Mouse (Mus musculus): ENCODE data around the gene Gipc2. TPM values are rescaled to one million over a fixed set of nuclear protein-coding genes. Genes with fewer than 3 reads are reported as not detected.
"Not testable (repeated sequence)": the region's sequence is repeated elsewhere in the genome, so short reads cannot be mapped to it uniquely, and the experiment has no call there.

Gene Gipc2
- polyA plus RNA-seq, 1 experiment from 2014 or later, result 16.2 TPM

DNA sequence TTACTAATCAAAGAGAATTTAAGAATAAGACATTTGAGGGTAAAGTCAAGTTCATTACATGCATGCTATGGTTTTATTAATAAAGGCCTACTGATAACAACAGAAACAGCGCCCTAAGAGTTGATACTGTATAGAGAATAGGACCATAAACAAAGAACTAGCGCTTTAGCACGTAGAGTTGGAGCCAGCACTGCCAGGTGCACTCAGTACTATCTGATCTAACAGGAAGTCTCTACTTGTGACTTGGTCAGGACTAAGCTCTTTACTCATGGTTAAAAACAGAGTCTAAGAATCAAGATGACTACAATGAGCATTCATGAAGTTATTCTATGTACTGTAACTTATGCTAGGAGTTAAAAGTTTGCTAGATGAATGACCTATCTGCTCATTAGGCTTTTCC, 38.5 kb upstream of the Gipc2 start:
- ATAC-seq, result no peak
- H3K36me3 ChIP-seq (ENCODE audit: control insufficient read depth, insufficient read depth, low read length), result peaks cover 3% of the 10 kb centered on the region; the same call in 1 of the 2 replicates
- no peak overlapping the region for H3K4me2 ChIP-seq (ENCODE audit: low read length)
- H3K27ac ChIP-seq (ENCODE audit: low read length), result no peak overlapping the region
- 0 out of 2 replicates have a peak, but pooled peaks cover 2% of the 10 kb centered on the region for H3K4me1 ChIP-seq (ENCODE audit: control insufficient read depth, insufficient read depth, low read length)
- no peaks in the 10 kb centered on the region for H3K27me3 ChIP-seq (ENCODE audit: control insufficient read depth, insufficient read depth, low read depth, low read length)
- no peaks in the 10 kb centered on the region for H3K9me3 ChIP-seq (replicated peaks; ENCODE audit: control insufficient read depth, low read length, poor library complexity, severe bottlenecking)
- H3K4me3 ChIP-seq (ENCODE audit: low read depth, low read length), result no peak overlapping the region
- no peak overlapping the region for H3K9ac ChIP-seq (ENCODE audit: low read depth, low read length)
- 87% methylated on average over 3 of the region's 3 CpGs for WGBS

DNA sequence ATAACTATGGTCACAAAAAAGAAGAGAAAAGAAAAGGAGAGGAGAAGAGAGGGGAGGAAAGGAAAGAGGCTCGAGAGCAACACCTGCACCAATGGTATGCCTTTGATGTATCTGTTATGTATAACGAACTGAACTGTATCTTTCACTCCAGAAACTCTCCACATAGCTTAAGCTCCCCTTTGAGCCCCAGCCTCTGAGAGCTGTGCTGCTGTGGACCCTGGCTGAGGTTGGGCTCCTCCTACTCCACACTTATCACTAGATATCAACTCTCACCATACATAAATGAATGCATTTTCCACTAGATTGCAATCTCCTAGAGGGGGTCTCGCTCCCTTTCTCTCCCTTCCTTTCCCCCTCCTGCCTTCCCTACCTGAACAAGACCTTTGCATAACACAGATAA, 38.0 kb upstream of the Gipc2 start:
- H3K4me2 ChIP-seq (ENCODE audit: low read length), result no peak overlapping the region
- H3K9ac ChIP-seq (ENCODE audit: low read depth, low read length), result no peak overlapping the region
- H3K4me1 ChIP-seq (ENCODE audit: control insufficient read depth, insufficient read depth, low read length), result 0 out of 2 replicates have a peak, but pooled peaks cover 2% of the 10 kb centered on the region
- H3K27ac ChIP-seq (ENCODE audit: low read length), result no peak overlapping the region
- no peak overlapping the region for H3K4me3 ChIP-seq (ENCODE audit: low read depth, low read length)
- WGBS, result 62% methylated on average over 3 of the region's 3 CpGs
- H3K27me3 ChIP-seq (ENCODE audit: control insufficient read depth, insufficient read depth, low read depth, low read length), result no peaks in the 10 kb centered on the region
- no peak for ATAC-seq
- peaks cover 3% of the 10 kb centered on the region; the same call in 1 of the 2 replicates for H3K36me3 ChIP-seq (ENCODE audit: control insufficient read depth, insufficient read depth, low read length)
- no peaks in the 10 kb centered on the region for H3K9me3 ChIP-seq (replicated peaks; ENCODE audit: control insufficient read depth, low read length, poor library complexity, severe bottlenecking)

GRCm38 (mm10) chr3:152203411-152203810, 37.4 kb upstream of the Gipc2 start:
- ATAC-seq, result no peak
- H3K4me1 ChIP-seq (ENCODE audit: control insufficient read depth, insufficient read depth, low read length), result 0 out of 2 replicates have a peak, but pooled peaks cover 1% of the 10 kb centered on the region

GRCm38 (mm10) chr3:152202942-152203341, 36.9 kb upstream of the Gipc2 start:
- no peak overlapping the region for H3K4me3 ChIP-seq (ENCODE audit: low read depth, low read length)
- H3K9me3 ChIP-seq (replicated peaks; ENCODE audit: control insufficient read depth, low read length, poor library complexity, severe bottlenecking), result no peaks in the 10 kb centered on the region
- H3K27me3 ChIP-seq (ENCODE audit: control insufficient read depth, insufficient read depth, low read depth, low read length), result no peaks in the 10 kb centered on the region
- ATAC-seq, result no peak
- no peak overlapping the region for H3K4me2 ChIP-seq (ENCODE audit: low read length)
- peaks cover 3% of the 10 kb centered on the region; the same call in 1 of the 2 replicates for H3K36me3 ChIP-seq (ENCODE audit: control insufficient read depth, insufficient read depth, low read length)
- H3K27ac ChIP-seq (ENCODE audit: low read length), result no peak overlapping the region
- no peaks in the 10 kb centered on the region for H3K4me1 ChIP-seq (ENCODE audit: control insufficient read depth, insufficient read depth, low read length)
- no peak overlapping the region for H3K9ac ChIP-seq (ENCODE audit: low read depth, low read length)

More at GRCm38 (mm10) chr3:152203411-152203810, 37.4 kb upstream of the Gipc2 start:
- 91% methylated on average over 6 of the region's 6 CpGs for WGBS
- no peak overlapping the region for H3K9ac ChIP-seq (ENCODE audit: low read depth, low read length)
- no peak overlapping the region for H3K4me3 ChIP-seq (ENCODE audit: low read depth, low read length)
- H3K9me3 ChIP-seq (replicated peaks; ENCODE audit: control insufficient read depth, low read length, poor library complexity, severe bottlenecking), result no peaks in the 10 kb centered on the region
- H3K27me3 ChIP-seq (ENCODE audit: control insufficient read depth, insufficient read depth, low read depth, low read length), result no peaks in the 10 kb centered on the region
- no peak overlapping the region for H3K4me2 ChIP-seq (ENCODE audit: low read length)
- H3K27ac ChIP-seq (ENCODE audit: low read length), result no peak overlapping the region
- peaks cover 3% of the 10 kb centered on the region; the same call in 1 of the 2 replicates for H3K36me3 ChIP-seq (ENCODE audit: control insufficient read depth, insufficient read depth, low read length)

- no peak for ATAC-seq
- Histone ChIP-seq H3K9me3 (replicated peaks; ENCODE audit: control insufficient read depth, low read length, poor library complexity, severe bottlenecking) (no peaks in the 10 kb centered on the region), H3K4me1 (ENCODE audit: control insufficient read depth, insufficient read depth, low read length) (no peaks in the 10 kb centered on the region), H3K27me3 (ENCODE audit: control insufficient read depth, insufficient read depth, low read depth, low read length) (no peaks in the 10 kb centered on the region), H3K4me2 (ENCODE audit: low read length) (no peak overlapping the region), H3K4me3 (ENCODE audit: low read depth, low read length) (no peak overlapping the region), H3K27ac (ENCODE audit: low read length) (no peak overlapping the region), H3K36me3 (ENCODE audit: control insufficient read depth, insufficient read depth, low read length) (no peaks in the 10 kb centered on the region), H3K9ac (ENCODE audit: low read depth, low read length) (no peak overlapping the region)
- WGBS, result 67% methylated on average over 1 of the region's 2 CpGs
Observed at GRCm38 (mm10) chr3:152201651-152202050, 35.6 kb upstream of the Gipc2 start.

DNA sequence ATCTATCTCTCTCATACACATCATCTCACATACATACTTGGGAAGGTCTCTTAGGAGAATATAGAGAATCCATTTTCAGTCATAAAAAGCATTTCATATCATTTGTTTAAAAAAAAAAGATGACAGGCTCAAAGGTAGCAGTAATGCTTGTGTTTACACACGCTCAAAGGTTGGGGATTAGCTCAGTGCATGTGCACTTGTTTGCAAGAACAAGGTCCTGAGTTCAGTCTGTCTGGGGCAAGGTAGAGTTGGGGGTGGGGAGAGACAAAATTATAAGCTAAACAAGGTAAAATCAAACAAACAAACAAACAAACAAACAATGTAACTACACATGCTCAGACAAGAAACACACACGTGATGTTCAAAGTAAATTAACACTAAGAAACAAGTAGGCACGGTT, 35.2 kb upstream of the Gipc2 start:
- Histone ChIP-seq H3K4me3 (ENCODE audit: low read depth, low read length) (no peak overlapping the region), H3K9ac (ENCODE audit: low read depth, low read length) (no peak overlapping the region), H3K36me3 (ENCODE audit: control insufficient read depth, insufficient read depth, low read length) (no peaks in the 10 kb centered on the region), H3K27me3 (ENCODE audit: control insufficient read depth, insufficient read depth, low read depth, low read length) (no peaks in the 10 kb centered on the region), H3K27ac (ENCODE audit: low read length) (no peak overlapping the region), H3K4me2 (ENCODE audit: low read length) (no peak overlapping the region), H3K9me3 (replicated peaks; ENCODE audit: control insufficient read depth, low read length, poor library complexity, severe bottlenecking) (no peaks in the 10 kb centered on the region), H3K4me1 (ENCODE audit: control insufficient read depth, insufficient read depth, low read length) (no peaks in the 10 kb centered on the region)
- ATAC-seq, result no peak
- 91% methylated on average over 3 of the region's 3 CpGs for WGBS

GRCm38 (mm10) chr3:152199125-152199524, 33.1 kb upstream of the Gipc2 start:
- Histone ChIP-seq H3K4me1 (ENCODE audit: control insufficient read depth, insufficient read depth, low read length) (no peaks in the 10 kb centered on the region), H3K27me3 (ENCODE audit: control insufficient read depth, insufficient read depth, low read depth, low read length) (no peaks in the 10 kb centered on the region), H3K4me3 (ENCODE audit: low read depth, low read length) (no peak overlapping the region), H3K36me3 (ENCODE audit: control insufficient read depth, insufficient read depth, low read length) (no peaks in the 10 kb centered on the region), H3K9ac (ENCODE audit: low read depth, low read length) (no peak overlapping the region), H3K27ac (ENCODE audit: low read length) (no peak overlapping the region), H3K4me2 (ENCODE audit: low read length) (no peak overlapping the region), H3K9me3 (replicated peaks; ENCODE audit: control insufficient read depth, low read length, poor library complexity, severe bottlenecking) (no peaks in the 10 kb centered on the region)
- 73% methylated on average over 3 of the region's 3 CpGs for WGBS
- ATAC-seq, result no peak

DNA sequence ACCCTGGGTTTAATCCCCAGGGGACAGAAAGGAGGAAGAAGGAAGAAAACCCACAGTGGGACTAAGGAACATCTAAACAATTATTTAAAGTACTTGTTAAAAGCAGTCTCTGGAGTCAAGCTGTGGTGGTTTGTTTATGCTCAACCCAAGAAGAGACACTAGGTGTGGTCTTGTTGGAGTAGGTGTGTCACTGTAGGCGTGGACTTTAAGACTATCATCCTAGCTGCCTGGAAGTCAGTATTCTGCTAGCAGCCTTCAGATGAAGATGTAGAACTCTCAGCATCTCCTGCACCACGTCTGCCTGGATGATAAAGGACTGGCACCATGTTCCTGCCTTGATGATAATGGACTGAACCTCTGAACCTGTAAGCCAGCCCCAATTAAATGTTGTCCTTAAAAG, 31.2 kb upstream of the Gipc2 start:
- not testable (repeated sequence) for H3K4me1 ChIP-seq (ENCODE audit: control insufficient read depth, insufficient read depth, low read length); H3K9ac ChIP-seq (ENCODE audit: low read depth, low read length); H3K4me3 ChIP-seq (ENCODE audit: low read depth, low read length); ATAC-seq; H3K27me3 ChIP-seq (ENCODE audit: control insufficient read depth, insufficient read depth, low read depth, low read length); H3K36me3 ChIP-seq (ENCODE audit: control insufficient read depth, insufficient read depth, low read length); H3K4me2 ChIP-seq (ENCODE audit: low read length); H3K27ac ChIP-seq (ENCODE audit: low read length); H3K9me3 ChIP-seq (replicated peaks; ENCODE audit: control insufficient read depth, low read length, poor library complexity, severe bottlenecking)
- WGBS, result 38% methylated on average over 2 of the region's 2 CpGs

DNA sequence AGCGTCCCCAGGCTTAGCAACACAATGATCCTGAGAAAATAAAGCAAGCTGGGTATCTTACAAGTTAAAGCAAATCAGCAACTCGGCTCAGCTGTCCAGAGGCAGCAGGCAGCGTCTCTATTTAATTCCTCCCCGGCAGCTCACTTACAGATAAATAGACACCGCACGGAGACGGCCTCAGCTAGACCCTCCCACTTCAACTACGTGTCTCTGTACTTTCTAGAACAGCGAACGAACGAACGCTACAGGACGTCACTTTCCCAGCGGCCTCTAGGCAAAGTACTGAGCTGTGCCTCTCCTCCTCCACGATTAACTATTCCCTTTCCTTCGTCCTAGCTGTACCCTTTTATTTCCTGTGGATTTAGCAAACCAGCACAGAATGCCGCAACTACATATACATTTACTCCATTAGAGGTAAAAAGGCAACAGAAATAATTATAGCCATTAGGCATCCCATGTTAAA, 27.6 kb upstream of the Gipc2 start:
- WGBS, result under 1% methylated on average over 17 of the region's 17 CpGs
- peak; percentile 99 for ATAC-seq
- Histone ChIP-seq H3K9me3 (replicated peaks; ENCODE audit: control insufficient read depth, low read length, poor library complexity, severe bottlenecking) (no peaks in the 10 kb centered on the region), H3K36me3 (ENCODE audit: control insufficient read depth, insufficient read depth, low read length) (no peaks in the 10 kb centered on the region), H3K9ac (ENCODE audit: low read depth, low read length) (peak overlapping the region; percentile 66), H3K4me1 (ENCODE audit: control insufficient read depth, insufficient read depth, low read length) (peaks cover 18% of the 10 kb centered on the region), H3K4me2 (ENCODE audit: low read length) (peak overlapping the region; percentile 58), H3K27ac (ENCODE audit: low read length) (peak overlapping the region; percentile 86), H3K27me3 (ENCODE audit: control insufficient read depth, insufficient read depth, low read depth, low read length) (no peaks in the 10 kb centered on the region), H3K4me3 (ENCODE audit: low read depth, low read length) (peak overlapping the region; percentile 60)

All from midbrain, embryonic 16.5 days (tissue).